Mouse (Mus musculus) forebrain, postnatal 0 days (tissue): Measurements from ENCODE around the gene Gstt2. TPM values are rescaled to one million over a fixed set of nuclear protein-coding genes. Genes with fewer than 3 reads are reported as not detected.

Source experiments
- ATAC-seq: fragments of 200-750 bp; cut with Nextera tagmentation; 2 replicates; pipeline ENCODE4 v1.8.0; 2017; ENCODE audit warnings: mild to moderate bottlenecking, moderate library complexity
- DNase-seq: peaks from one replicate; pipeline ENCODE4 v3.0.0-alpha.2; 2015
- H3K27ac ChIP-seq: fragments of 300-500 bp; sonication (generic); 2 replicates; pipeline ENCODE4 v1.5.1; 2014; ENCODE audit warnings: low read depth, mild to moderate bottlenecking, antibody characterized with exemption, low read length, moderate library complexity, mixed read lengths
- H3K27me3 ChIP-seq: fragments of 300-500 bp; sonication (generic); 2 replicates; pipeline ENCODE4 v1.6.1; 2014; ENCODE audit warnings: mild to moderate bottlenecking, low read length, mixed read lengths; ENCODE audit not compliant: insufficient read depth
- H3K36me3 ChIP-seq: fragments of 300-500 bp; sonication (generic); 2 replicates; pipeline ENCODE4 v1.6.1; 2014; ENCODE audit warnings: mild to moderate bottlenecking, moderate library complexity; ENCODE audit not compliant: insufficient read depth
- H3K4me1 ChIP-seq: fragments of 300-500 bp; sonication (generic); 2 replicates; pipeline ENCODE4 v1.6.1; 2014; ENCODE audit warnings: antibody characterized with exemption; ENCODE audit not compliant: insufficient read depth
- H3K4me2 ChIP-seq: fragments of 300-500 bp; sonication (generic); 2 replicates; pipeline ENCODE4 v1.6.1; 2014; ENCODE audit warnings: low read depth, mild to moderate bottlenecking, moderate library complexity
- H3K4me3 ChIP-seq: fragments of 300-500 bp; sonication (generic); 2 replicates; pipeline ENCODE4 v1.5.1; 2014; ENCODE audit warnings: low read depth, low read length, mixed read lengths
- H3K9ac ChIP-seq: fragments of 300-500 bp; sonication (generic); 2 replicates; pipeline ENCODE4 v1.6.1; 2014; ENCODE audit warnings: mild to moderate bottlenecking
- H3K9me3 ChIP-seq: fragments of 300-500 bp; sonication (generic); 2 replicates; pipeline ENCODE4 v1.6.1; 2016; ENCODE audit warnings: low read length
- CTCF ChIP-seq: sonication (generic); IDR thresholded peaks from 2 replicates; pipeline ENCODE4 v1.5.1; 2016; ENCODE audit warnings: antibody characterized with exemption, control low read depth, low read depth
- WGBS: fragments of 180-500 bp; shearing (Covaris S2); extraction: QIAGEN DNeasy Blood & Tissue Kit; methylation state at CpG from one replicate; pipeline ENCODE4 v1.1.7; 2014; 5-methylcytosine and 5-hydroxymethylcytosine counted together
- polyA plus RNA-seq: library from polyadenylated mRNA; unstranded; fragments of >200 nt; fragmentation: Nextera tagmentation; extraction: Ambion mirVana; gene quantifications from 2 replicates; pipeline ENCODE4 v1.2.1, GENCODE M21; 2015
- total RNA-seq: library from RNA; depleted of rRNA; stranded (reverse); fragments of >200 nt; gene quantifications from 2 replicates; pipeline ENCODE4 v1.2.3, GENCODE M21; 2014

Gene Gstt2
- total and polyA plus RNA-seq, 2 experiments from 2014 or later, result 5.1 to 7.4 TPM

DNA sequence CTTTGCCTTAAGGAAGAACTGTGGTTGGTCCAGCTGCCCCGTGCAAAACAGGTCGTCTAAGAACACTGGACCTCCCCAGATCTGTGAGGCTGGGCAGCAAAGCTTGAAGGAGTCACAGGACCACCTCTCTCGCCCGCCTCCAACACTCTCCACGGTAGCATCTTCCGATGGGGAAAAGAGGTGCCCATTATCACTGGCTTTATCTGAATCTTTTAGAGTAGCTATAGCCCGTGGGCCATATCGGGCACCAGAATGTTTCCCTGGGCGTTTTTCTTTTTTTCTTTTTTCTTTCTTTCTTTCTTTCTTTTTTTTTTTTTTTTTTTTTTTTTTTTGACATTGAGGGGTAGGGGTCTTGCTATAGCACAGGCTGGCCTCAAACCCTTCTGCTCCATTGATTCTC is 2.5 kb downstream of the Gstt2 start:
- Histone ChIP-seq H3K27ac (no peak overlapping the region), H3K27me3 (peaks cover 24% of the 10 kb centered on the region), H3K4me2 (peak overlapping the region; percentile 66), H3K9me3 (no peaks in the 10 kb centered on the region), H3K9ac (peak overlapping the region; percentile 39), H3K4me1 (peaks cover 20% of the 10 kb centered on the region), H3K4me3 (peak overlapping the region; percentile 41), H3K36me3 (no peaks in the 10 kb centered on the region)
- ATAC-seq, result no peak
- DNase-seq, result no peak
- no peak for TF ChIP-seq CTCF
- 13% methylated on average over 9 of the region's 9 CpGs for WGBS

DNA sequence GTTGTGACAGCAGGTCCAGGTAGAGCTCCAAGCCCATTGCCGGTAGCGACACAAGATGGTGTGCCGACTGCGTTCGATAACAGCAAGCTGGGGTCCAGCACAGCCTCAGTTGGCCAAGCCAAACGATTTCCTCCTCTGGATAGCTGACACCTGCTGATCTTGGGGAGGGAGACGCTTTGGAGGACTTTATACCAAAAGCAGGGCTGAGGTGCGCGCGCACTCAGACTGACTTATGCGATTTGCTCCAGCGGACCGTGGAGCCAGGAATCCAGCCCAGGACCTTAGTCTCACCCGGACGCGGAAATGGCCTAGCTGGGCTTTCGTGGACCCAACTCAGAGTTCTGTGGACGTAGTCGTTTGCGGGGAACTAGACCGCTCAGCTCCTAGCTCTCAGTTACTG is 3.0 kb downstream of the Gstt2 start:
- TF ChIP-seq CTCF, result no peak
- H3K4me1 ChIP-seq, result peaks cover 20% of the 10 kb centered on the region
- H3K9ac ChIP-seq, result peak overlapping the region; percentile 39
- H3K4me3 ChIP-seq, result peak overlapping the region; percentile 41
- H3K27me3 ChIP-seq, result peaks cover 24% of the 10 kb centered on the region
- WGBS, result 2% methylated on average over 21 of the region's 21 CpGs
- H3K9me3 ChIP-seq, result no peaks in the 10 kb centered on the region
- DNase-seq (peak; percentile 61), ATAC-seq (no peak)
- peak overlapping the region; percentile 66 for H3K4me2 ChIP-seq
- no peaks in the 10 kb centered on the region for H3K36me3 ChIP-seq
- H3K27ac ChIP-seq, result no peak overlapping the region

DNA sequence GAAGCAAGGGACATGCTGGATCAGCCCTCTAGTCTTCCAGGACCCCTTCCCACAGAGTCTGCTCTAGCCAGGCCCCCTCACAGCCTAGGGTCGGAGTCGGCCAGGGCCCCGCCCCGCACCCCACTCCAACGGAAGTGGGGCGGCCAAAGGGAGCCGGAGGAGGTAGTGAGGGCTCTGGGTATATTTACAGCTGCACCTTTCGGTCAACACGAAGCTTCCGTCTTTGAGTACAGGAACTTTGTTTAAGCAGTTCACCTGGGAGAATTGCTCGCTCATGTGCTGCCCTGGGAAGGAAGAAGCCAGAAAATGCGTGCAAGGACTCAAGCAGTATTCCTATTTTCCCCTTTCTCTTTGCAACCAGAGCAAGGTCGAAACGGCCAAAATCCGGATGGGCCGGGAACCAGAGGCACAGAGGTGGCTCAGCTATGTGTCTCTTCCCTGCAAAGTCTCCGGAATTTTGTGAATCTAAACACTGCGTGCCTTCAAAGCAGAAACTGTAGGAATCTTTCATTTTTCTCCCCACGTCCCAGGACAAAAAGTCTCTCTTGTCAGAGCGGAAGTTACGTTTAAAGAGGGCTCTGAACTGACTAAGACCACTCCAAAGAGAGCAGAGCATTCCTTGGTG is 3.7 kb downstream of the Gstt2 start:
- no peak for ATAC-seq
- peak overlapping the region; percentile 41 for H3K4me3 ChIP-seq
- H3K9ac ChIP-seq, result no peak overlapping the region; the same call in 1 of the 2 replicates
- peak overlapping the region; percentile 66 for H3K4me2 ChIP-seq
- H3K4me1 ChIP-seq, result peaks cover 20% of the 10 kb centered on the region
- no peak overlapping the region for H3K27ac ChIP-seq
- no peak for DNase-seq
- peaks cover 24% of the 10 kb centered on the region for H3K27me3 ChIP-seq
- no peaks in the 10 kb centered on the region for H3K9me3 ChIP-seq
- TF ChIP-seq CTCF, result no peak
- no peaks in the 10 kb centered on the region for H3K36me3 ChIP-seq
- 20% methylated on average over 21 of the region's 21 CpGs for WGBS

DNA sequence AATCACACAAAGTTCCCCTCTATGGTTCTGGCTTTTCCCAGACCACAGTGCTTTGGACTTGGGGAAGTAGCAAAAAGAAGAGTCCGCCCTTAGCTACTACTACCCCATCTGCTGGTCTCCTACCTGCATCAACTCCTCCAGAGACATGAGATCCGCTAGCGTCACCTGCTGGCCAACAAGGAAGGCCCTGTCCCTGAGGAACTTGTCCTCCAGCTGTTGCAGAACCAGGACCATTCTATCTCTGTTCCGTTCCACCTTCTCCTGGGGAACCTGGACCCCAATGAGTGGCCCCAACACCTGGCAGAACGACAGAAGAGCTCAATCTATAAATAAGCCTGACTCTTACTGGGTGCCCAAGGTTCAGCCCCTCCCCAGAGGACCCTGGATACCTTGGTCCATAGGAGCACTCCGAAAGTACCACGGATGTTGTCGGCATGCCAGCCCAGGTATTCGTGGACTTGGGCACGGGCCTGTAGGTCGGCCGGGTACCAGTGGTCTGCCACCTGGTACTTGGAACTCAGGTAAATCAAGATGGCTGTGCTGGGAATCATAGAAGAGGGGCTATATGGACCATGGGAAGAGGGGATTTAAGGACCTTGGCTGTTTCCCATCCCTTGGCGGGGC is 4.8 kb downstream of the Gstt2 start:
- ATAC-seq (no peak), DNase-seq (no peak)
- H3K9me3 ChIP-seq, result no peaks in the 10 kb centered on the region
- no peak overlapping the region for H3K4me3 ChIP-seq
- H3K27ac ChIP-seq, result no peak overlapping the region
- H3K4me2 ChIP-seq, result no peak overlapping the region
- H3K27me3 ChIP-seq, result peaks cover 24% of the 10 kb centered on the region
- peaks cover 14% of the 10 kb centered on the region for H3K4me1 ChIP-seq
- WGBS, result 73% methylated on average over 13 of the region's 13 CpGs
- peak; percentile 64 for TF ChIP-seq CTCF
- H3K36me3 ChIP-seq, result no peaks in the 10 kb centered on the region
- H3K9ac ChIP-seq, result no peak overlapping the region

DNA sequence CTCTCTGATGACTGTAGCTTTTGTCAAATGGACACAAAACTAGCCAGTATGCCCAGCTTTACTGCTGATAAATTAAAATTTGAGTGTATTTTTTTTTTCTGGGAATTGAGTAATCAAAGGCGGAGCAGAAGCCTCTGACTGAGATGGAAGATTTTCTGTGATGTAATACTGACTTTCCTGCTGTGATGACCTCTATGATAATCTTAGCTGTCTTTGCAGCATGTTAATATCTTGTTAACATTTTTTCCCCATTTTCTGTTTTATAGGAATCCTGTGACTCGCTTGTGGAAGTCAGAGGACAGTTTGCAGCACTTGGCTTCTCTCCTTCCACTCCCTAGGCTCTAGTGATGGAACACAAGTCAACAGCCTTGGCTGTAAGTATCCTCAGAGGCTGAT is 7.0 kb downstream of the Gstt2 start:
- ATAC-seq, result no peak
- Histone ChIP-seq H3K36me3 (no peaks in the 10 kb centered on the region), H3K9me3 (no peaks in the 10 kb centered on the region), H3K4me3 (no peak overlapping the region), H3K9ac (no peak overlapping the region), H3K27ac (no peak overlapping the region), H3K27me3 (peaks cover 24% of the 10 kb centered on the region), H3K4me1 (peaks cover 4% of the 10 kb centered on the region; the same call in 1 of the 2 replicates), H3K4me2 (no peak overlapping the region)
- TF ChIP-seq CTCF, result no peak
- no peak for DNase-seq
- 90% methylated on average over 2 of the region's 2 CpGs for WGBS

DNA sequence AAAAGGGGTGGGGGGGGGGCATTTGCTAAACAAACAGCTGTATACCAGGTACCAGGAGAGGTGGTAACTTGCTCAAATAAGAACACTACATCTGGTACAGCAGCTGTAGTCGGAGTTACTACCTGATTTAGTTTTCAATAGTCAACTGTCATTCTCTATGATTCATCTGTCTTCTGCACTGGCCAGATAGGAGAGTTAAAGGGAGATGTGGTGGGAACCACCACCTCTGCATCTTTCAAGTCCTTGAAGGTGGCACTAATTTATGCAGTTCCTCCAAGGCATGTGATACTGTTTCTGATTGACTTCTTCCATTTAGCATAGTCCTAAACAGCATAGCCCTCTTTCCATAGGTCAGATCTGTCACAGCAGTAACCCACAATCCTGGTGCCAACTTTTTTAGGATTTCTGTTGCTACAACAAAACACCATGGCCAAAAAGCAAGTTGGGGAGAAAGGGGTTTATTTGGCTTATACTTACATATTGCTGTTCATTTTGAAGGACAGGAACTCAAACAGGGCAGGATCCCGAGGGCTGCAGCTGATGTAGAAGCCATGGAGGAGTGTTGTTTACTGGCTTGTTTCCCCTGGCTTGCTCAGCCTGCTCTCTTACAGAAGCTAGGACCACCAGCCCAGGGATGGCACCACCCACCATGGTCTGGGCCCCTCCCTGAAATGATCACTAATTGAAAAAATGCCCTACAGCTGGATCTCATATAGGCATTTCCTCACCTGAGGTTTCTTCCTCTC is 7.5 kb downstream of the Gstt2 start:
- Histone ChIP-seq H3K27ac (no peak overlapping the region), H3K4me2 (no peak overlapping the region), H3K4me1 (peaks cover 4% of the 10 kb centered on the region; the same call in 1 of the 2 replicates), H3K9ac (no peak overlapping the region), H3K27me3 (peaks cover 21% of the 10 kb centered on the region), H3K4me3 (no peak overlapping the region), H3K9me3 (no peaks in the 10 kb centered on the region), H3K36me3 (no peaks in the 10 kb centered on the region)
- 88% methylated on average over 2 of the region's 2 CpGs for WGBS
- no peak for DNase-seq
- no peak for TF ChIP-seq CTCF
- ATAC-seq, result no peak

DNA sequence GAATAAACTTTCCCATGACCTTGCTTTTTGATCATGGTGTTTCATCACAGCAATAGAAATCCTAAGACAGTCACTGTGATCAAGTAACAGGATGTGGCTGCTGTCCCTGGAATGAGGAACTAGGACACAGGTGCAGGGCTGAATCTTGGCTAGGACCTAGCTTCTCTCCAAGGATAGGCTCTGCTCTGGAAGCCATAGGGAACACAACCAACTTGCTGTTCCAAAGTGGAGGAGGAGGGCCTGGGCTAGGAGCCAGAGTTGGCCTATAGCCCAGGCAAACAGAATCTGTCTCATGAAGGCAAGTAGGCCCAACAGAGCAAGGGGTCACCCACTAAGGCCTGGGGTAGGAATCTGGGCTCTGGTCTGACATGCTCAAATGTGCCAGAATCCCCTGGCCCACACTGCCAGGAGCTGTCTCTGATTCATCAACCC is 8.7 kb downstream of the Gstt2 start:
- peaks cover 11% of the 10 kb centered on the region; the same call in 1 of the 2 replicates for H3K27me3 ChIP-seq
- H3K4me3 ChIP-seq, result no peak overlapping the region
- TF ChIP-seq CTCF, result no peak
- no peaks in the 10 kb centered on the region for H3K9me3 ChIP-seq
- no peaks in the 10 kb centered on the region for H3K4me1 ChIP-seq
- no peak overlapping the region for H3K4me2 ChIP-seq
- DNase-seq (peak; percentile 60), ATAC-seq (peak; percentile 66)
- H3K36me3 ChIP-seq, result no peaks in the 10 kb centered on the region
- H3K27ac ChIP-seq, result no peak overlapping the region
- H3K9ac ChIP-seq, result no peak overlapping the region
